Mouse (Mus musculus): ENCODE data around the gene Olfr1009.
"Not testable (repeated sequence)": the region's sequence is repeated elsewhere in the genome, so short reads cannot be mapped to it uniquely, and the experiment has no call there.

Olfr1009 gene

DNA sequence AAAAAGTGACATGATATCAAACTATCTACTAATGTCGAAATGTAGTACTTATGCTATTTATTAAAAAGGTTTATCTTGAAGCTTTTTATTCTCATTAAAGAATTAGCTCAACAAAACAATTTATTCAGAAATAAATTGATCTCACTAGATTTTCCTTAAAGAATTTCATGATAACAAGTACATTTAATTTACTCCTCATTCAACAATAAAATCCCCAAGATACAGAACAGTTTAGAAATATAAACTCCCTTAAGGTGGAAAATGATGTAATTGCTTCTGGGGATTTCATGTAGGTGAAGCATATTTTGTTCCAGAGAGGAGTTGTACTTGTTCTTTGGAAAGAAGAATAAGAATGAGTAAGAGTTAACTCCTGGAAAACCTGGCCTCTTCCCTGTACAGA is at the start of gene Olfr1009:
Olfr1009 (plus strand) TSS at position 301 of the 400 bp plus-strand sequence.
- no peak for DNase-seq (ENCODE audit: low read depth, low spot score)

GRCm38 (mm10) chr2:85678667-85679066 is 36.6 kb upstream of the Olfr1009 start, which contains the start of gene Olfr1006:
Gene Olfr1006, minus strand, starts transcription at chr2:85678767.
- no peak for DNase-seq (ENCODE audit: low read depth, low spot score)

- DNase-seq (ENCODE audit: low read depth, low spot score) = no peak
Observed at GRCm38 (mm10) chr2:85689131-85689530, 26.1 kb upstream of the Olfr1009 start, which contains the start of gene Olfr1008. Gene Olfr1008, plus strand, starts transcription at chr2:85689431.

DNA sequence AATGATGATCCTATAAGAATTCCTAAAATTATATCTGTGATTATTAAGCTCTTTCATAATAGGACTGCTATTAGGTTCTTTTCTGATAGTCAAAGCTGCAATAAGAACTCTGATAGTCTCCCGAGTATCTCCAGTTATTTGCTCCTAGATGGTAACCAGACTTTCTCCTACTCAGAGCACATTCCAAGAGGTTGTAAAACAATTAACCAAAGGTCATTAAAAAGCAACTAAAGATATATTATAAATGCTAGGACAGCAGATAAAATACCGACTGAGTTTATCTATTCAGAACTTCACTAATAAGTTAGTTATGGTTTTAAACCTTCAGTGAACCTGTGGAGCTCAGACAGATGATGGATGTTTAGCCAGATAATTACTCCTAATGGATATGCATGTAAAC is 4.5 kb upstream of the Olfr1009 start:
- DNase-seq (ENCODE audit: low read depth, low spot score) = not testable (repeated sequence)

DNA sequence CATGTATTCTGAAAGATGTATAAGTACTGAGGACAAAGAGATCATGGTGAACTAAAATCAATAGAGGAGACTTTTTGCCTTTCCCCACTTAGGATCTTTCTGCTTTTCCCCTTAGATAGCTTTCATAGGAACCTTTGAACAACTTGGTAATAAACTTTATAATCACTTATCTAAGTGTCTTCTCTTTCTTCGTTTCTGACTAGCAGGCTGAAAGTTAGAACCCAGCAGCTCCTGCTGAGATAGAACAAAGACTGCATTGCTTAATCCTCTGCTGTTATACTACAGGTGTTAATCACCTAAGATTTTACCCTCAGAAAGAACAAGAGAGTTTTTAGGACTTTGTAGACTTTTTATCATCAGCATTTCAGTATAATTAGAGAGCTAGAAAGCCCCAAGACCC is 4.1 kb upstream of the Olfr1009 start:
- no peak for DNase-seq (ENCODE audit: low read depth, low spot score)

GRCm38 (mm10) chr2:85725793-85726192 is 10.6 kb downstream of the Olfr1009 start:
- DNase-seq (ENCODE audit: low read depth, low spot score) = peak; percentile 35

- DNase-seq (ENCODE audit: low read depth, low spot score) = no peak
Observed at GRCm38 (mm10) chr2:85753822-85754221, 38.6 kb downstream of the Olfr1009 start.

- DNase-seq (ENCODE audit: low read depth, low spot score) = no peak
Observed at GRCm38 (mm10) chr2:85762666-85763065, 47.4 kb downstream of the Olfr1009 start, which contains the start of gene Olfr1012. Gene Olfr1012, minus strand, starts transcription at chr2:85762766.

- DNase-seq (ENCODE audit: low read depth, low spot score) = no peak
Observed at GRCm38 (mm10) chr2:85766798-85767197, 51.6 kb downstream of the Olfr1009 start, which contains the start of gene Olfr1013. Gene Olfr1013, plus strand, starts transcription at chr2:85767098.

DNA sequence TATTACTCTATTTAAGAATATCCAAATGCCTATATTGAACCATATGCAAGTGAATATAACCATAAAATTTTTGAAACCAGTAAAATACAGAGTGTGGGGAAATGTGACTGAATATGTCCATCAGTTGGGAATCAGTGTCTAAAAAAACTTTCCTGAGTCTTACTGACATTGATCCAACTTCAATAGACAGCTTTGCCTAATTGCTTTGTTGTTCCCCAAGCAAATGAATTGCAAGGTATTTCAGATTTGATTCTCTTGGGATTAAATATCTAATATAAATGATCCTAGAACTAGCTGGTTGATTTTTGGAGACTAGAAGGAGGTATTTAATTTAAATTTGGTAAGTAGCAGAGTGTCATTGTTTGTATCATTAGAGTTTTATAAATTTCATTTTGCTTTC is 57.2 kb downstream of the Olfr1009 start, which contains the start of gene Olfr1014:
Olfr1014 (plus strand) TSS at position 301 of the 400 bp plus-strand sequence.
- no peak for DNase-seq (ENCODE audit: low read depth, low spot score)

Data from brain, adult 2 months (tissue).